Mouse (Mus musculus): ENCODE measurements around the gene Rps8. TPM values are rescaled to one million over a fixed set of nuclear protein-coding genes. Genes with fewer than 3 reads are reported as not detected.

Rps8 gene
- polyA plus RNA-seq, 1 experiment = 703 TPM

- peaks cover 5% of the 10 kb centered on the region; the same call in 1 of the 2 replicates for H3K4me1 ChIP-seq (ENCODE audit: control insufficient read depth, insufficient read depth, insufficient read length)
- H3K27ac ChIP-seq (ENCODE audit: insufficient read depth, low read length) = peak overlapping the region; percentile 80
- no peak for DNase-seq (ENCODE audit: low read depth in 1 of 2, low spot score in 2 of 2)
- H3K36me3 ChIP-seq (ENCODE audit: control insufficient read depth, insufficient read depth, low read length) = peaks cover 22% of the 10 kb centered on the region
- WGBS = 28% methylated on average over 6 of the region's 6 CpGs
- no peaks in the 10 kb centered on the region for H3K27me3 ChIP-seq (ENCODE audit: control insufficient read depth, insufficient read depth, low read length)
- TF ChIP-seq CTCF (IDR thresholded peaks at IDR 0.05; ENCODE audit: extremely low read depth, insufficient read depth, insufficient read length, insufficient replicate concordance) = no peak
- TF ChIP-seq POLR2A (IDR thresholded peaks at IDR 0.05; ENCODE audit: low read depth, low read length) = no peak
- H3K4me3 ChIP-seq (ENCODE audit: extremely low read depth, insufficient read depth, insufficient read length) = peak overlapping the region; percentile 87; the same call in 1 of the 2 replicates
Measured at GRCm38 (mm10) chr4:117156372-117156771, 329 bp upstream of the Rps8 start.

GRCm38 (mm10) chr4:117155020-117155791, 837 bp downstream of the Rps8 start:
- TF ChIP-seq POLR2A (IDR thresholded peaks at IDR 0.05; ENCODE audit: low read depth, low read length) = no peak
- no peak for TF ChIP-seq CTCF (IDR thresholded peaks at IDR 0.05; ENCODE audit: extremely low read depth, insufficient read depth, insufficient read length, insufficient replicate concordance)
- Histone ChIP-seq H3K36me3 (ENCODE audit: control insufficient read depth, insufficient read depth, low read length) (peaks cover 29% of the 10 kb centered on the region), H3K4me3 (ENCODE audit: extremely low read depth, insufficient read depth, insufficient read length) (peak overlapping the region; percentile 87), H3K4me1 (ENCODE audit: control insufficient read depth, insufficient read depth, insufficient read length) (peaks cover 5% of the 10 kb centered on the region; the same call in 1 of the 2 replicates), H3K27me3 (ENCODE audit: control insufficient read depth, insufficient read depth, low read length) (no peaks in the 10 kb centered on the region), H3K27ac (ENCODE audit: insufficient read depth, low read length) (peak overlapping the region; percentile 81)
- no peak for DNase-seq (ENCODE audit: low read depth in 1 of 2, low spot score in 2 of 2)
- 2% methylated on average over 44 of the region's 44 CpGs for WGBS

- Histone ChIP-seq H3K27me3 (ENCODE audit: control insufficient read depth, insufficient read depth, low read length) (no peaks in the 10 kb centered on the region), H3K4me3 (ENCODE audit: extremely low read depth, insufficient read depth, insufficient read length) (no peak overlapping the region), H3K27ac (ENCODE audit: insufficient read depth, low read length) (no peak overlapping the region), H3K36me3 (ENCODE audit: control insufficient read depth, insufficient read depth, low read length) (peaks cover 33% of the 10 kb centered on the region), H3K4me1 (ENCODE audit: control insufficient read depth, insufficient read depth, insufficient read length) (peaks cover 5% of the 10 kb centered on the region; the same call in 1 of the 2 replicates)
- TF ChIP-seq POLR2A (IDR thresholded peaks at IDR 0.05; ENCODE audit: low read depth, low read length) = no peak
- TF ChIP-seq CTCF (IDR thresholded peaks at IDR 0.05; ENCODE audit: extremely low read depth, insufficient read depth, insufficient read length, insufficient replicate concordance) = no peak
- DNase-seq (ENCODE audit: low read depth in 1 of 2, low spot score in 2 of 2) = no peak
- 82% methylated on average over 5 of the region's 5 CpGs for WGBS
Measured at GRCm38 (mm10) chr4:117152714-117153113, 3.3 kb downstream of the Rps8 start.

- Histone ChIP-seq H3K36me3 (ENCODE audit: control insufficient read depth, insufficient read depth, low read length) (peaks cover 33% of the 10 kb centered on the region), H3K4me3 (ENCODE audit: extremely low read depth, insufficient read depth, insufficient read length) (no peak overlapping the region), H3K27ac (ENCODE audit: insufficient read depth, low read length) (no peak overlapping the region), H3K27me3 (ENCODE audit: control insufficient read depth, insufficient read depth, low read length) (no peaks in the 10 kb centered on the region), H3K4me1 (ENCODE audit: control insufficient read depth, insufficient read depth, insufficient read length) (peaks cover 5% of the 10 kb centered on the region; the same call in 1 of the 2 replicates)
- 68% methylated on average over 1 of the region's 1 CpGs for WGBS
- DNase-seq (ENCODE audit: low read depth in 1 of 2, low spot score in 2 of 2) = no peak
- TF ChIP-seq CTCF (IDR thresholded peaks at IDR 0.05; ENCODE audit: extremely low read depth, insufficient read depth, insufficient read length, insufficient replicate concordance) (no peak), POLR2A (IDR thresholded peaks at IDR 0.05; ENCODE audit: low read depth, low read length) (no peak)
Measured at GRCm38 (mm10) chr4:117151416-117151815, 4.6 kb downstream of the Rps8 start.

GRCm38 (mm10) chr4:117150212-117150733, 5.8 kb downstream of the Rps8 start:
- Histone ChIP-seq H3K4me3 (ENCODE audit: extremely low read depth, insufficient read depth, insufficient read length) (no peak overlapping the region), H3K4me1 (ENCODE audit: control insufficient read depth, insufficient read depth, insufficient read length) (peaks cover 5% of the 10 kb centered on the region; the same call in 1 of the 2 replicates), H3K36me3 (ENCODE audit: control insufficient read depth, insufficient read depth, low read length) (peaks cover 33% of the 10 kb centered on the region), H3K27me3 (ENCODE audit: control insufficient read depth, insufficient read depth, low read length) (no peaks in the 10 kb centered on the region), H3K27ac (ENCODE audit: insufficient read depth, low read length) (no peak overlapping the region)
- WGBS = 83% methylated on average over 6 of the region's 6 CpGs
- TF ChIP-seq POLR2A (IDR thresholded peaks at IDR 0.05; ENCODE audit: low read depth, low read length) = no peak
- no peak for TF ChIP-seq CTCF (IDR thresholded peaks at IDR 0.05; ENCODE audit: extremely low read depth, insufficient read depth, insufficient read length, insufficient replicate concordance)
- no peak for DNase-seq (ENCODE audit: low read depth in 1 of 2, low spot score in 2 of 2)

GRCm38 (mm10) chr4:117149291-117150211, 6.5 kb downstream of the Rps8 start:
- Histone ChIP-seq H3K36me3 (ENCODE audit: control insufficient read depth, insufficient read depth, low read length) (peaks cover 33% of the 10 kb centered on the region), H3K4me3 (ENCODE audit: extremely low read depth, insufficient read depth, insufficient read length) (no peak overlapping the region), H3K4me1 (ENCODE audit: control insufficient read depth, insufficient read depth, insufficient read length) (no peaks in the 10 kb centered on the region), H3K27me3 (ENCODE audit: control insufficient read depth, insufficient read depth, low read length) (no peaks in the 10 kb centered on the region), H3K27ac (ENCODE audit: insufficient read depth, low read length) (no peak overlapping the region)
- TF ChIP-seq POLR2A (IDR thresholded peaks at IDR 0.05; ENCODE audit: low read depth, low read length) = no peak
- no peak for TF ChIP-seq CTCF (IDR thresholded peaks at IDR 0.05; ENCODE audit: extremely low read depth, insufficient read depth, insufficient read length, insufficient replicate concordance)
- 83% methylated on average over 6 of the region's 6 CpGs for WGBS
- DNase-seq (ENCODE audit: low read depth in 1 of 2, low spot score in 2 of 2) = no peak
